Mouse (Mus musculus) midbrain, embryonic 11.5 days (tissue): ENCODE measurements around the gene Smpd3. TPM values are rescaled to one million over a fixed set of nuclear protein-coding genes. Genes with fewer than 3 reads are reported as not detected.

Experiments used
- ATAC-seq: fragments of 200-750 bp; cut with Nextera tagmentation; 2 replicates; pipeline ENCODE4 v1.8.0; 2017; ENCODE audit warnings: moderate TSS enrichment, moderate library complexity; ENCODE audit not compliant: low FRiP score
- DNase-seq: peaks from one replicate; pipeline ENCODE4 v3.0.0; 2015; ENCODE audit warnings: low spot score; ENCODE audit errors: missing footprints
- H3K27ac ChIP-seq: fragments of 300-500 bp; sonication (generic); 2 replicates; pipeline ENCODE4 v1.5.1; 2014; ENCODE audit warnings: low read depth, low read length
- H3K27me3 ChIP-seq: fragments of 300-500 bp; sonication (generic); 2 replicates; pipeline ENCODE4 v1.6.1; 2014; ENCODE audit warnings: mild to moderate bottlenecking, low read length, moderate library complexity, mixed read lengths; ENCODE audit not compliant: control insufficient read depth, insufficient read depth
- H3K36me3 ChIP-seq: fragments of 300-500 bp; sonication (generic); 2 replicates; pipeline ENCODE4 v1.6.1; 2014; ENCODE audit warnings: mild to moderate bottlenecking, low read length, moderate library complexity, mixed read lengths; ENCODE audit not compliant: control insufficient read depth, insufficient read depth
- H3K4me1 ChIP-seq: fragments of 300-500 bp; sonication (generic); 2 replicates; pipeline ENCODE4 v1.6.1; 2014; ENCODE audit warnings: low read length; ENCODE audit not compliant: control insufficient read depth, insufficient read depth
- H3K4me2 ChIP-seq: fragments of 300-500 bp; sonication (generic); 2 replicates; pipeline ENCODE4 v1.6.1; 2014; ENCODE audit warnings: mild to moderate bottlenecking, moderate library complexity
- H3K4me3 ChIP-seq: fragments of 300-500 bp; sonication (generic); 2 replicates; pipeline ENCODE4 v1.5.1; 2014; ENCODE audit warnings: low read depth, low read length
- H3K9ac ChIP-seq: fragments of 300-500 bp; sonication (generic); 2 replicates; pipeline ENCODE4 v1.6.1; 2014; ENCODE audit warnings: low read length
- H3K9me3 ChIP-seq: fragments of 300-500 bp; sonication (generic); 2 replicates; pipeline ENCODE4 v1.6.1; 2016; ENCODE audit warnings: low read length; ENCODE audit not compliant: control insufficient read depth
- WGBS: fragments of 180-500 bp; shearing (Covaris S2); extraction: QIAGEN DNeasy Blood & Tissue Kit; methylation state at CpG from one replicate; pipeline ENCODE4 v1.1.7; 2014; 5-methylcytosine and 5-hydroxymethylcytosine counted together
- polyA plus RNA-seq: library from polyadenylated mRNA; unstranded; fragments of >200 nt; fragmentation: Nextera tagmentation; extraction: Ambion mirVana; gene quantifications from 2 replicates; pipeline ENCODE4 v1.2.1, GENCODE M21; 2014

Gene Smpd3
- polyA plus RNA-seq, 1 experiment from 2014 or later: 10.3 TPM

- 74% methylated on average over 8 of the region's 8 CpGs for WGBS
- no peaks in the 10 kb centered on the region for H3K9me3 ChIP-seq
- ATAC-seq (no peak), DNase-seq (no peak)
- no peak overlapping the region for H3K4me2 ChIP-seq
- no peaks in the 10 kb centered on the region for H3K36me3 ChIP-seq
- H3K27ac ChIP-seq: no peak overlapping the region
- H3K9ac ChIP-seq: no peak overlapping the region
- H3K4me1 ChIP-seq: no peaks in the 10 kb centered on the region; the same call in 1 of the 2 replicates
- H3K27me3 ChIP-seq: no peaks in the 10 kb centered on the region; the same call in 1 of the 2 replicates
- H3K4me3 ChIP-seq: no peak overlapping the region
These were observed 26.5 kb upstream of the Smpd3 start for GRCm38 (mm10) chr8:106364278-106364677.

GRCm38 (mm10) chr8:106363321-106363720 is 25.5 kb upstream of the Smpd3 start:
- H3K27ac ChIP-seq: no peak overlapping the region
- no peak overlapping the region for H3K4me3 ChIP-seq
- ATAC-seq (no peak), DNase-seq (no peak)
- H3K4me2 ChIP-seq: no peak overlapping the region
- H3K9ac ChIP-seq: no peak overlapping the region
- no peaks in the 10 kb centered on the region for H3K27me3 ChIP-seq
- WGBS: 90% methylated on average over 8 of the region's 8 CpGs
- no peaks in the 10 kb centered on the region; the same call in 1 of the 2 replicates for H3K4me1 ChIP-seq
- no peaks in the 10 kb centered on the region for H3K36me3 ChIP-seq
- H3K9me3 ChIP-seq: no peaks in the 10 kb centered on the region

GRCm38 (mm10) chr8:106359650-106360338 is 22.0 kb upstream of the Smpd3 start:
- no peak for DNase-seq
- Histone ChIP-seq H3K9me3 (no peaks in the 10 kb centered on the region), H3K4me3 (no peak overlapping the region), H3K36me3 (no peaks in the 10 kb centered on the region), H3K9ac (no peak overlapping the region), H3K27me3 (no peaks in the 10 kb centered on the region), H3K4me1 (no peaks in the 10 kb centered on the region), H3K27ac (no peak overlapping the region), H3K4me2 (no peak overlapping the region)
- 79% methylated on average over 4 of the region's 4 CpGs for WGBS
- ATAC-seq: no peak

GRCm38 (mm10) chr8:106351135-106351534 is 13.3 kb upstream of the Smpd3 start:
- Histone ChIP-seq H3K27me3 (no peaks in the 10 kb centered on the region), H3K4me2 (no peak overlapping the region), H3K9me3 (no peaks in the 10 kb centered on the region), H3K4me1 (no peaks in the 10 kb centered on the region), H3K36me3 (no peaks in the 10 kb centered on the region), H3K4me3 (no peak overlapping the region), H3K27ac (no peak overlapping the region), H3K9ac (no peak overlapping the region)
- WGBS: 69% methylated on average over 2 of the region's 2 CpGs
- ATAC-seq (no peak), DNase-seq (no peak)

- no peaks in the 10 kb centered on the region for H3K27me3 ChIP-seq
- no peak overlapping the region for H3K27ac ChIP-seq
- H3K9ac ChIP-seq: no peak overlapping the region
- H3K9me3 ChIP-seq: no peaks in the 10 kb centered on the region
- 64% methylated on average over 11 of the region's 11 CpGs for WGBS
- ATAC-seq: no peak
- H3K36me3 ChIP-seq: no peaks in the 10 kb centered on the region
- DNase-seq: no peak
- no peaks in the 10 kb centered on the region for H3K4me1 ChIP-seq
- no peak overlapping the region for H3K4me3 ChIP-seq
- H3K4me2 ChIP-seq: no peak overlapping the region
These were observed 11.6 kb upstream of the Smpd3 start for GRCm38 (mm10) chr8:106349398-106349797.

- 73% methylated on average over 6 of the region's 6 CpGs for WGBS
- Histone ChIP-seq H3K4me1 (no peaks in the 10 kb centered on the region), H3K9me3 (no peaks in the 10 kb centered on the region), H3K36me3 (no peaks in the 10 kb centered on the region), H3K9ac (no peak overlapping the region), H3K27me3 (no peaks in the 10 kb centered on the region), H3K27ac (no peak overlapping the region), H3K4me2 (no peak overlapping the region), H3K4me3 (no peak overlapping the region)
- ATAC-seq: no peak
- no peak for DNase-seq
These were observed 8.3 kb upstream of the Smpd3 start for GRCm38 (mm10) chr8:106346123-106346522.

- no peak overlapping the region for H3K4me2 ChIP-seq
- 74% methylated on average over 5 of the region's 5 CpGs for whole genome bisulfite sequencing
- ATAC-seq (no peak), DNase-seq (no peak)
- H3K27ac ChIP-seq: no peak overlapping the region
- H3K4me3 ChIP-seq: no peak overlapping the region
- peaks cover 5% of the 10 kb centered on the region for H3K4me1 ChIP-seq
- no peaks in the 10 kb centered on the region for H3K27me3 ChIP-seq
- H3K9me3 ChIP-seq: no peaks in the 10 kb centered on the region
- no peaks in the 10 kb centered on the region for H3K36me3 ChIP-seq
- no peak overlapping the region for H3K9ac ChIP-seq
These were observed 5.7 kb upstream of the Smpd3 start for GRCm38 (mm10) chr8:106343471-106343870.

- Histone ChIP-seq H3K9me3 (no peaks in the 10 kb centered on the region), H3K9ac (no peak overlapping the region), H3K4me2 (no peak overlapping the region), H3K27me3 (no peaks in the 10 kb centered on the region), H3K4me1 (peaks cover 5% of the 10 kb centered on the region), H3K27ac (no peak overlapping the region), H3K36me3 (no peaks in the 10 kb centered on the region), H3K4me3 (no peak overlapping the region)
- 82% methylated on average over 7 of the region's 7 CpGs for WGBS
- DNase-seq (no peak), ATAC-seq (no peak)
These were observed 5.0 kb upstream of the Smpd3 start for GRCm38 (mm10) chr8:106342828-106343227.

GRCm38 (mm10) chr8:106338741-106339209 is 987 bp upstream of the Smpd3 start:
- no peak overlapping the region for H3K27ac ChIP-seq
- no peak for ATAC-seq
- no peaks in the 10 kb centered on the region for H3K9me3 ChIP-seq
- H3K27me3 ChIP-seq: peaks cover 7% of the 10 kb centered on the region; the same call in 1 of the 2 replicates
- peaks cover 10% of the 10 kb centered on the region for H3K4me1 ChIP-seq
- no peaks in the 10 kb centered on the region for H3K36me3 ChIP-seq
- peak; percentile 87 for DNase-seq
- peak overlapping the region; percentile 53; the same call in 1 of the 2 replicates for H3K9ac ChIP-seq
- peak overlapping the region; percentile 56 for H3K4me3 ChIP-seq
- peak overlapping the region; percentile 53 for H3K4me2 ChIP-seq
- WGBS: 40% methylated on average over 8 of the region's 8 CpGs
